Mouse (Mus musculus) stomach, postnatal 0 days (tissue): ENCODE results near the gene Vsig10.

Experiments
- CTCF ChIP-seq: IDR thresholded peaks from 2 replicates; pipeline ENCODE4 v1.5.1; 2016; ENCODE audit warnings: antibody characterized with exemption, low read depth, mild to moderate bottlenecking, moderate library complexity
- EP300 ChIP-seq: optimal IDR thresholded peaks from 2 replicates; pipeline ENCODE3; 2016; ENCODE audit warnings: antibody characterized with exemption

DNA sequence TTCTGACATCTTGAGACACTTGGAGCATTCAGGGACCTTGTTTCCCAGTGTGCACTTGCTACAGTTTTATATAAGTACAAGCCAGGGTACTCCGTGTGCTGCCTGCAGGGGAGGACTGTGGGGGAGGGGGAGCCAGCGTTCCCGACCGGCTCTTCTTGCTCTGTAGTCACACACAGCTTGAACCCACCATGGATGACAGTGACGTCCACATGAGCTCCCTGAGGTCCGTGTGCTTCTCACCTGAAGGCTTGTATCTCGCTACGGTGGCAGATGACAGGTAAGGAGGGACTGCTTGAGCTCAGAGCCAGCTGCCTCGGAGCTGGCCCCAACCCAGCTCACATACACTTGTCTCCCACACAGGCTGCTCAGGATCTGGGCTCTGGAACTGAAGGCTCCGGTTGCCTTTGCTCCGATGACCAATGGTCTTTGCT is 57.5 kb downstream of the Vsig10 start:
- TF ChIP-seq CTCF (no peak), EP300 (no peak)
